In the genomic region with DNA sequence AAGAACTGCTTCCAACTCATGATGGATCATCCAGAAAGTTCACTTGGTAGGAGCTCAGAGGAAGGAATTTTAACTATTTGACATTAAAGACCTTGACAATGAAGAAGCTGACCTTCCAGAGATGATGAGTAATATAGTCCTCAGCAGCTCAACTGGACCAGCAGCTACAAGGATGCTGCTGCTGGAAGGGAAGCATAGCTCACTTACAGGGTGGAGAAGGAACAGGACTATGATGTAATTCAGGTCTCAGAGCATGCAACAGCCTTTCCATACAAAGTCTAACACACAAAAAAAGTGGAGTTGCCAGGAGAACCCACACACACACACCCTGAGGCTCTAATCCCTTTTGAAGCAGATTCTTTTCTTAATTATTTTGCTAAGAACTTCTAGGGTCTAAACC, we compare ENCODE assay signal across 30 mouse cellular contexts.
"Had no signal": no experiment of that assay in that cellular context is flagged by ENCODE, and none has a peak within 500 bp of the region (broad histone marks: within the 10 kb centered on the region; RNA-seq: fewer than 3 reads in every experiment).

No protein-coding gene starts in this region.

- ATAC-seq: hindbrain, embryonic 16.5 days; inflammation-experienced regulatory T-cells, adult 6 months; intestine, embryonic 15.5 days; intestine, postnatal 0 days; liver, postnatal 0 days had no signal

- DNase-seq: gastrocnemius, adult 2 months; gastrocnemius, postnatal 10 days; gastrocnemius, postnatal 36 days; heart, adult 11 months; heart, adult 2 months; heart, postnatal 14 days; heart, postnatal 36 days; kidney, adult 18-20 months; kidney, adult 8-10 months; kidney, postnatal 10 days; kidney, postnatal 25 days; kidney, postnatal 4 days; liver; liver, embryonic 13.5 days; liver, postnatal 0 days had no signal

- H3K9me3 ChIP-seq: heart, embryonic 13.5 days; heart, embryonic 15.5 days; intestine, embryonic 15.5 days; kidney, embryonic 15.5 days; limb, embryonic 10.5 days; limb, embryonic 12.5 days; liver, embryonic 13.5 days; liver, embryonic 15.5 days had no signal

- H3K4me2 ChIP-seq: heart, embryonic 11.5 days; heart, embryonic 13.5 days; heart, embryonic 15.5 days; hindbrain, embryonic 14.5 days; intestine, embryonic 15.5 days; kidney, embryonic 15.5 days; limb, embryonic 12.5 days; liver, embryonic 11.5 days; liver, embryonic 13.5 days; liver, embryonic 15.5 days had no signal

- H3K4me3 ChIP-seq: gastrocnemius, adult 2 months; heart, adult 2 months; heart, embryonic 13.5 days; heart, embryonic 15.5 days; intestine, embryonic 15.5 days; kidney, embryonic 15.5 days; layer of hippocampus, adult 2 months; left cerebral cortex, adult 2 months; limb, embryonic 10.5 days; limb, embryonic 12.5 days; liver, embryonic 13.5 days; liver, embryonic 15.5 days had no signal

- H3K4me1 ChIP-seq: heart, embryonic 13.5 days; heart, embryonic 15.5 days; intestine, embryonic 15.5 days; kidney, embryonic 15.5 days; limb, embryonic 10.5 days; limb, embryonic 12.5 days; liver, embryonic 13.5 days; liver, embryonic 15.5 days had no signal

- H3K27ac ChIP-seq: gastrocnemius, adult 2 months; heart, adult 2 months; heart, embryonic 13.5 days; heart, embryonic 15.5 days; hindbrain, embryonic 14.5 days; intestine, embryonic 15.5 days; kidney, embryonic 15.5 days; layer of hippocampus, adult 2 months; left cerebral cortex, adult 2 months; limb, embryonic 10.5 days; limb, embryonic 12.5 days; liver, embryonic 13.5 days; liver, embryonic 15.5 days had no signal

- H3K36me3 ChIP-seq: heart, embryonic 13.5 days; heart, embryonic 15.5 days; intestine, embryonic 15.5 days; kidney, embryonic 15.5 days; limb, embryonic 10.5 days; limb, embryonic 12.5 days; liver, embryonic 13.5 days; liver, embryonic 15.5 days had no signal

- H3K9ac ChIP-seq: heart, embryonic 13.5 days; heart, embryonic 15.5 days; hindbrain, embryonic 14.5 days; intestine, embryonic 15.5 days; kidney, embryonic 15.5 days; limb, embryonic 12.5 days; liver, embryonic 13.5 days; liver, embryonic 15.5 days; liver, postnatal 0 days had no signal

- H3K27me3 ChIP-seq: heart, embryonic 13.5 days; heart, embryonic 15.5 days; intestine, embryonic 15.5 days; kidney, embryonic 15.5 days; limb, embryonic 12.5 days; liver, embryonic 13.5 days; liver, embryonic 15.5 days had no signal
